Mouse (Mus musculus): ENCODE data around the gene Eno4. TPM values are rescaled to one million over a fixed set of nuclear protein-coding genes. Genes with fewer than 3 reads are reported as not detected.
A peak's percentile ranks its signal among the peaks of the same experiment; 100 is the strongest.

Eno4 gene
- polyA plus RNA-seq, 1 experiment: not detected

GRCm38 (mm10) chr19:58968731-58969506 is 25.7 kb downstream of the Eno4 start:
- no peaks in the 10 kb centered on the region for H3K9me3 ChIP-seq
- TF ChIP-seq FLI1 (IDR thresholded peaks at IDR 0.05; ENCODE audit: low read length) (no peak), GATA1 (IDR thresholded peaks at IDR 0.05; ENCODE audit: borderline replicate concordance, low read length) (no peak)
- H3K36me3 ChIP-seq (replicated peaks; ENCODE audit: low read length): no peaks in the 10 kb centered on the region
- no peaks in the 10 kb centered on the region; the same call in 1 of the 2 replicates for H3K4me1 ChIP-seq
- no peak overlapping the region for H3K4me3 ChIP-seq (replicated peaks)
- peaks cover 20% of the 10 kb centered on the region for H3K27me3 ChIP-seq (replicated peaks)

- Histone ChIP-seq H3K36me3 (replicated peaks; ENCODE audit: low read length) (no peaks in the 10 kb centered on the region), H3K9me3 (no peaks in the 10 kb centered on the region), H3K27me3 (replicated peaks) (peaks cover 25% of the 10 kb centered on the region), H3K4me3 (replicated peaks) (no peak overlapping the region), H3K4me1 (no peaks in the 10 kb centered on the region; the same call in 1 of the 2 replicates)
- TF ChIP-seq GATA1 (IDR thresholded peaks at IDR 0.05; ENCODE audit: borderline replicate concordance, low read length) (no peak), FLI1 (IDR thresholded peaks at IDR 0.05; ENCODE audit: low read length) (no peak)
These were observed 27.6 kb downstream of the Eno4 start for GRCm38 (mm10) chr19:58970826-58971225.

GRCm38 (mm10) chr19:58974126-58974525 is 30.9 kb downstream of the Eno4 start:
- no peaks in the 10 kb centered on the region for H3K9me3 ChIP-seq
- no peak overlapping the region for H3K4me3 ChIP-seq (replicated peaks)
- peaks cover 29% of the 10 kb centered on the region for H3K27me3 ChIP-seq (replicated peaks)
- H3K4me1 ChIP-seq: peaks cover 19% of the 10 kb centered on the region
- TF ChIP-seq FLI1 (IDR thresholded peaks at IDR 0.05; ENCODE audit: low read length): no peak
- no peak for TF ChIP-seq GATA1 (IDR thresholded peaks at IDR 0.05; ENCODE audit: borderline replicate concordance, low read length)
- no peaks in the 10 kb centered on the region for H3K36me3 ChIP-seq (replicated peaks; ENCODE audit: low read length)

- Histone ChIP-seq H3K4me1 (peaks cover 29% of the 10 kb centered on the region), H3K4me3 (replicated peaks) (no peak overlapping the region), H3K9me3 (no peaks in the 10 kb centered on the region), H3K36me3 (replicated peaks; ENCODE audit: low read length) (no peaks in the 10 kb centered on the region), H3K27me3 (replicated peaks) (peaks cover 28% of the 10 kb centered on the region)
- TF ChIP-seq GATA1 (IDR thresholded peaks at IDR 0.05; ENCODE audit: borderline replicate concordance, low read length): no peak
- no peak for TF ChIP-seq FLI1 (IDR thresholded peaks at IDR 0.05; ENCODE audit: low read length)
These were observed 32.1 kb downstream of the Eno4 start for GRCm38 (mm10) chr19:58975216-58975863.

DNA sequence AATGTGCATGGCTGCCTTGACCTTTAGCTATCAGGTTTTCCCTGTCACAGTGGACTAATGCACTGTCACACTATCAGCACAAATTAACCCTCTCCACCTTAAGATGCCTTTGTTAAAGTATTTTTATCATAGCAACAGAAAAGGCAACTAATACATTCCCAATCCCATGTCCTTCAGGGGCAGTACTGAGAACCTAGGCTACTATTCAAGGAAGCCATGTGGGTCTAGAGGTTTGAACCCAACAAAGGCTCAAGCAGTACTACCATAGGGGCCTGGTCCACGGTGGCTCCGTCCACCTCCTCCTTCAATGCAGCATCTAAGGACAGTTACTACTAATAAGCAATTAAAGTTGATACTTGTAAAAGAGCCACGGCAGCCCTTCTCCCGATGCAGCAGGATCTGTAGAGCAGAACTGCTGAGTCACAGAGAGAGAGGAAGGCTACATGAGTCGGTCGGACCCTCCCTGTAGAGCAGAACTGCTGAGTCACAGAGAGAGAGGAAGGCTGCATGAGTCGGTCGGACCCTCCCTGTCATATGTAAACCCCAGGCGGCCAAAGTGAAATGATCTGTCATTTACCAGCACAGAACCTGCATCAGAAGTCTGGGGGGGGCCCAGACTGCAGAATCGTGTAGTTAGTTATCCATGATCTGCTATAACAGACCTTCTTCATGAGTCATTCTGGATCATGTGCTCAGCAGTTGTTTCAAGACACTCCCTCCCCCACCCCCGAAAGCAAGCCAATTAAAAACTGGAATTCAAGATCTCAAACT is 35.4 kb downstream of the Eno4 start:
- no peaks in the 10 kb centered on the region for H3K36me3 ChIP-seq (replicated peaks; ENCODE audit: low read length)
- peaks cover 14% of the 10 kb centered on the region for H3K27me3 ChIP-seq (replicated peaks)
- H3K9me3 ChIP-seq: no peaks in the 10 kb centered on the region
- H3K4me3 ChIP-seq (replicated peaks): peak overlapping the region; percentile 84
- no peak for TF ChIP-seq GATA1 (IDR thresholded peaks at IDR 0.05; ENCODE audit: borderline replicate concordance, low read length)
- no peak for TF ChIP-seq FLI1 (IDR thresholded peaks at IDR 0.05; ENCODE audit: low read length)
- peaks cover 29% of the 10 kb centered on the region for H3K4me1 ChIP-seq

DNA sequence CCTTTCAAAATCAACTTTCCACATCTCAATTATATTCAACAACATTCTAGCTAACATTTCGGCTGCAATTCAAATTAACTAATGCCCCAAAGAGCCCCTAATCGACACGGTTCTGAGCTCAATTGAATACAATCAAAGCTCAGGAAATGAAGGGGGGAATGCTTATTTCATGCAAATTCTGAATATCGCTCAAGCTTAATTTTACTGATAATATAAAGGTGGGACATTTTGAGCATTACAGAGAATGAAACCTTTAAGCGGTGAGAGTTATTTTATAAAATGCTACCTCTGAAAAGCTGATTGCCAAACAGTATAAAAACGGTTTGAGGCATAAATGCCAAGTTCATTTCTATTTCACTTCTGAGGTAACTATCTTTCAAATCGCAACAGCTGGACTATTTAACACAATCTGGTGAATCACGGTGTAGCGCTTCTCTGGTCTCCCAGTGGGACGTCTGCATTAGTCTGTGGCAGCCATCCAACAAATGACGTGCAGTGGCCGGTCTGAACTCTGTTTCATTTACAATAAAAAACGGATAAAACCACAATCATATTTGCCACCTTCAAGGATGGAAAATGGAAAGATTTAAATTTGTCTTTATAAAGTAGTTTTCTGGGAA is 36.3 kb downstream of the Eno4 start:
- no peak overlapping the region for H3K4me3 ChIP-seq (replicated peaks)
- H3K36me3 ChIP-seq (replicated peaks; ENCODE audit: low read length): no peaks in the 10 kb centered on the region
- no peaks in the 10 kb centered on the region for H3K9me3 ChIP-seq
- H3K27me3 ChIP-seq (replicated peaks): peaks cover 14% of the 10 kb centered on the region
- TF ChIP-seq GATA1 (IDR thresholded peaks at IDR 0.05; ENCODE audit: borderline replicate concordance, low read length) (no peak), FLI1 (IDR thresholded peaks at IDR 0.05; ENCODE audit: low read length) (no peak)
- peaks cover 29% of the 10 kb centered on the region for H3K4me1 ChIP-seq

DNA sequence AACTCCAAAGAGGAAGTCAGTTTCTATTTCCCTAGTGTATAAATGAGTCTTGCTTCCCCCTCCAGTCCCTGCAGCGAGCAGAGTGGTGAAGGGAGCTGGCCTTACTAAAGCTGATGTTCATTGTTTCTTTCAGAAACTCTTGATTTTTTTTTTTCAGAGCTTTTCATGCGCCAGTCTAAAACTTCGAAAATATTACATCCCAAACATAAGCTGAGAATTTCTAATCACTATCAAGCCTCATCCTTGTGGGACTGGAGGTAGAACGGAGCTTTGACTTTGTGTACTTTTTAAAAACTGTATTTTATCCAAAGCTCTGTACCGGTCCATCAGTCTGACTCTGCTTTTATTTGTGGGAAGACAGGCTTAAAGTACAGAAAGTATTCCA is 36.8 kb downstream of the Eno4 start:
- no peaks in the 10 kb centered on the region for H3K36me3 ChIP-seq (replicated peaks; ENCODE audit: low read length)
- H3K4me1 ChIP-seq: peaks cover 29% of the 10 kb centered on the region
- H3K9me3 ChIP-seq: no peaks in the 10 kb centered on the region
- peaks cover 14% of the 10 kb centered on the region for H3K27me3 ChIP-seq (replicated peaks)
- TF ChIP-seq FLI1 (IDR thresholded peaks at IDR 0.05; ENCODE audit: low read length) (no peak), GATA1 (IDR thresholded peaks at IDR 0.05; ENCODE audit: borderline replicate concordance, low read length) (no peak)
- H3K4me3 ChIP-seq (replicated peaks): no peak overlapping the region

DNA sequence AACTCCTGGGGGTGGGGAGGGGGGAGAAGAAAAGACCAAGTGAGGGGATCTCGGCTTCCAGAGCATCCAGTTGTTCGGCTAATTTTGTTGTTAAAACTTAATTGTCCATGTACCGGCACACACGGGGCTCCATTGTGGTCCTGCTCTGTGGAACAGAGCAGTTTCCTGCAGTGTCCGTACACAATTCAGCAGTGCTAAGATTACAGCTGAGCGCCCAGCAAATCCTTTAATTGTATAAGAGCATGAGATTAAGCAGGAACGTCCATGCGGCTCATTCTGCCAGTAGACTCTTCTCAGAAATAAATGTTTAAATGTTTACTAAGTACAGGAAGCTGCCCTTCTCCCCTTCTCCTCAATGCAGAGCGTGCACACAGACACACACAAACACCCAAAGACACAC is 38.3 kb downstream of the Eno4 start:
- TF ChIP-seq GATA1 (IDR thresholded peaks at IDR 0.05; ENCODE audit: borderline replicate concordance, low read length) (no peak), FLI1 (IDR thresholded peaks at IDR 0.05; ENCODE audit: low read length) (no peak)
- Histone ChIP-seq H3K4me1 (peaks cover 29% of the 10 kb centered on the region), H3K27me3 (replicated peaks) (peaks cover 11% of the 10 kb centered on the region)

GRCm38 (mm10) chr19:59002827-59003226 is 59.6 kb downstream of the Eno4 start:
- Histone ChIP-seq H3K4me1 (no peaks in the 10 kb centered on the region), H3K27me3 (replicated peaks) (peaks cover 2% of the 10 kb centered on the region), H3K9me3 (peaks cover 7% of the 10 kb centered on the region), H3K4me3 (replicated peaks) (no peak overlapping the region), H3K36me3 (replicated peaks; ENCODE audit: low read length) (no peaks in the 10 kb centered on the region)
- TF ChIP-seq GATA1 (IDR thresholded peaks at IDR 0.05; ENCODE audit: borderline replicate concordance, low read length): no peak
- no peak for TF ChIP-seq FLI1 (IDR thresholded peaks at IDR 0.05; ENCODE audit: low read length)

More for the DNA sequence above, 38.3 kb downstream of the Eno4 start:
- Histone ChIP-seq H3K36me3 (replicated peaks; ENCODE audit: low read length) (no peaks in the 10 kb centered on the region), H3K4me3 (replicated peaks) (no peak overlapping the region), H3K9me3 (no peaks in the 10 kb centered on the region)
